Mouse (Mus musculus) small intestine, adult 10 weeks (tissue): ENCODE measurements around the gene Herpud1. TPM values are rescaled to one million over a fixed set of nuclear protein-coding genes. Genes with fewer than 3 reads are reported as not detected.

ENCODE experiments used
- polyA plus RNA-seq: library from polyadenylated mRNA; stranded (reverse); fragments of 350-450 nt; fragmentation: Illumina TruSeq; extraction: RNeasy Lipid Tissue Mini Kit (QIAGEN cat#74804); gene quantifications from one replicate; pipeline ENCODE4 v1.2.3, GENCODE M21; 2014; ENCODE audit warnings: low replicate concordance

The Herpud1 gene
- 108 TPM for polyA plus RNA-seq

GRCm38 (mm10) chr8:94386214-94387026 is at the start of gene Herpud1:
TSS of gene Herpud1 (plus strand) at chr8:94386438.

GRCm38 (mm10) chr8:94433981-94434466 is 47.8 kb downstream of the Herpud1 start, which contains the start of gene Nlrc5:
TSS of gene Nlrc5 (plus strand) at chr8:94434356.

Other genes with a start within 250 kb of the Herpud1 start
- gene Mt4, start 249.2 kb upstream of the Herpud1 start, polyA plus RNA-seq, result not detected
- not detected for gene Mt3, start 233.8 kb upstream of the Herpud1 start, polyA plus RNA-seq
- 6.7 TPM for gene Mt2, start 213.8 kb upstream of the Herpud1 start, polyA plus RNA-seq
- 2.2 TPM for gene Mt1, start 207.4 kb upstream of the Herpud1 start, polyA plus RNA-seq
- gene Nup93, start 171.9 kb upstream of the Herpud1 start, polyA plus RNA-seq, result 6.1 TPM
- gene Slc12a3, start 57.2 kb upstream of the Herpud1 start, polyA plus RNA-seq, result not detected
- 8.2 TPM for gene Nlrc5, start 47.9 kb downstream of the Herpud1 start, polyA plus RNA-seq
- 11.6 TPM for gene Cpne2, start 146.6 kb downstream of the Herpud1 start, polyA plus RNA-seq
- 42.4 TPM for gene Rspry1, start 215.5 kb downstream of the Herpud1 start, polyA plus RNA-seq
- gene Fam192a, start 215.6 kb downstream of the Herpud1 start, polyA plus RNA-seq, result 56.4 TPM